16 mouse cellular contexts compared by ENCODE assay signal in the genomic region with DNA sequence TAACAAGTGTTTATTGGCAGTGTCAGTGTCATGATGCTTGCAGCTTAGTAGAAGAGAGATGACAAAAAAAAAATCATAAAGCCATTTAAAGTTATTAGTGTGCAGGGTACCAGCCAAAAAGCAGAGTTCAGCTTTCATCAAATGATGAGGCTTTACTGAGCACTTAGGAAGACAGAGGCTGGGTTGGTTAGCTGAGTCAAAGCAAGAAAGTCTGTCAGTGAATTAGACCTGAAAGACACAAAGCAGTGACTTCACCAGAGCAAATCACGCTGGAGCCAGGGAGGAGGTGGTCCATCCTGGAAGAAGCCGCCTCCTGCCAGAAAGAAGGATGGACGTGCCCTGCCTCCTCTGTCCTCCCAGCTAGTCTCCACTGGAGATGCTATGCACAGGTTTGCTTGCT. TPM values are rescaled to one million over a fixed set of nuclear protein-coding genes. Genes with fewer than 3 reads are reported as not detected.
A peak's percentile ranks its signal among the peaks of the same experiment; 100 is the strongest.
DNase-seq lines count a peak whose midpoint lies in the region; ATAC-seq and TF ChIP-seq lines count a peak whose summit lies in the region.
"Had no signal": no experiment of that assay in that cellular context is flagged by ENCODE, and none has a peak within 500 bp of the region (broad histone marks: within the 10 kb centered on the region; RNA-seq: fewer than 3 reads in every experiment).

No protein-coding gene starts in this region.

- no peaks in the 10 kb centered on the region for H3K27me3 ChIP-seq in forebrain, embryonic 11.5 days (ENCODE audit: control insufficient read depth, insufficient read depth, low read length)
- H3K27me3 ChIP-seq in hindbrain, embryonic 14.5 days (ENCODE audit: control insufficient read depth, insufficient read depth, low read length) = no peaks in the 10 kb centered on the region
- H3K27me3 ChIP-seq in midbrain, postnatal 0 days (ENCODE audit: insufficient read depth, low read length) = no peaks in the 10 kb centered on the region
- peaks cover 3% of the 10 kb centered on the region; the same call in 1 of the 2 replicates for H3K27me3 ChIP-seq in thymus, adult 2 months (ENCODE audit: control insufficient read depth, insufficient read depth, low read length)
- H3K27me3 ChIP-seq: intestine, embryonic 15.5 days had no signal

- peak overlapping the region; percentile 77; the same call in 1 of the 2 replicates for H3K4me2 ChIP-seq in forebrain, embryonic 11.5 days (ENCODE audit: low read depth, low read length, severe bottlenecking)
- peak overlapping the region; percentile 83 for H3K4me2 ChIP-seq in hindbrain, embryonic 14.5 days (replicated peaks)
- peak overlapping the region; percentile 66 for H3K4me2 ChIP-seq in midbrain, postnatal 0 days (ENCODE audit: low read depth, low read length, poor library complexity, severe bottlenecking)
- H3K4me2 ChIP-seq: intestine, embryonic 15.5 days; liver, embryonic 12.5 days had no signal

- H3K9ac ChIP-seq in forebrain, embryonic 11.5 days (ENCODE audit: low read length) = no peak overlapping the region
- H3K9ac ChIP-seq in hindbrain, embryonic 14.5 days = peak overlapping the region; percentile 99
- peak overlapping the region; percentile 19; the same call in 1 of the 2 replicates for H3K9ac ChIP-seq in midbrain, postnatal 0 days (replicated peaks; ENCODE audit: low read length, poor library complexity, severe bottlenecking)
- H3K9ac ChIP-seq: heart, embryonic 15.5 days; intestine, embryonic 15.5 days; liver, embryonic 12.5 days had no signal

- no peak overlapping the region for H3K27ac ChIP-seq in forebrain, embryonic 11.5 days (ENCODE audit: low read depth, low read length)
- H3K27ac ChIP-seq in hindbrain, embryonic 14.5 days = no peak overlapping the region
- no peak overlapping the region for H3K27ac ChIP-seq in midbrain, postnatal 0 days (ENCODE audit: low read depth, low read length)
- H3K27ac ChIP-seq in thymus, adult 2 months (ENCODE audit: control insufficient read depth, insufficient read depth, low read length) = no peak overlapping the region
- H3K27ac ChIP-seq: heart, embryonic 15.5 days; intestine, embryonic 15.5 days; liver, embryonic 12.5 days had no signal

- ATAC-seq in forebrain, embryonic 11.5 days (replicated peaks; ENCODE audit: low FRiP score) = no peak
- no peak for ATAC-seq in hindbrain, embryonic 14.5 days (ENCODE audit: low FRiP score)
- ATAC-seq in midbrain, postnatal 0 days (ENCODE audit: low FRiP score) = no peak
- no peak for ATAC-seq in inflammation-experienced regulatory T-cells, adult 6 months
- ATAC-seq: intestine, embryonic 15.5 days; liver, embryonic 12.5 days; lung, postnatal 0 days had no signal

- DNase-seq in heart, adult 11 months = peak; percentile 52
- DNase-seq in heart, postnatal 36 days = no peak
- DNase-seq in forebrain, embryonic 11.5 days (ENCODE audit: low spot score) = no peak
- no peak for DNase-seq in hindbrain, embryonic 14.5 days (ENCODE audit: low spot score)
- DNase-seq in midbrain, postnatal 0 days (ENCODE audit: low spot score) = peak; percentile 14
- DNase-seq in thymus, adult 2 months = no peak
- DNase-seq in gastrocnemius, postnatal 25 days = no peak
- DNase-seq: cerebellum, adult 11 months; spleen, adult 18-20 months; thymus, adult 18-20 months had no signal

- no peaks in the 10 kb centered on the region for H3K9me3 ChIP-seq in forebrain, embryonic 11.5 days (ENCODE audit: control insufficient read depth, low read length)
- H3K9me3 ChIP-seq in hindbrain, embryonic 14.5 days (ENCODE audit: control insufficient read depth, low read length) = no peaks in the 10 kb centered on the region
- no peaks in the 10 kb centered on the region for H3K9me3 ChIP-seq in midbrain, postnatal 0 days (ENCODE audit: low read length)
- H3K9me3 ChIP-seq: heart, embryonic 15.5 days; intestine, embryonic 15.5 days; liver, embryonic 12.5 days had no signal

- 41% methylated on average over 3 of the region's 3 CpGs for WGBS in forebrain, embryonic 11.5 days
- WGBS in hindbrain, embryonic 14.5 days = 11% methylated on average over 3 of the region's 3 CpGs
- 35% methylated on average over 3 of the region's 3 CpGs for WGBS in midbrain, postnatal 0 days
- 92% methylated on average over 3 of the region's 3 CpGs for WGBS in thymus, adult 2 months

- TF ChIP-seq POLR2A in thymus, adult 2 months (IDR thresholded peaks at IDR 0.05; ENCODE audit: control insufficient read depth, extremely low read depth, insufficient read depth, low read length, poor library complexity) = no peak

- H3K4me3 ChIP-seq in forebrain, embryonic 11.5 days (ENCODE audit: low read depth, low read length) = no peak overlapping the region
- H3K4me3 ChIP-seq in hindbrain, embryonic 14.5 days (replicated peaks; ENCODE audit: low read length) = peak overlapping the region; percentile 92
- H3K4me3 ChIP-seq in midbrain, postnatal 0 days (ENCODE audit: low read depth, low read length) = peak overlapping the region; percentile 96
- no peak overlapping the region for H3K4me3 ChIP-seq in thymus, adult 2 months (ENCODE audit: control insufficient read depth, insufficient read depth, low read length)
- H3K4me3 ChIP-seq: heart, embryonic 15.5 days; intestine, embryonic 15.5 days; liver, embryonic 12.5 days had no signal

- H3K4me1 ChIP-seq in forebrain, embryonic 11.5 days (replicated peaks; ENCODE audit: control insufficient read depth, insufficient read depth, low read length) = no peaks in the 10 kb centered on the region
- peaks cover 35% of the 10 kb centered on the region for H3K4me1 ChIP-seq in hindbrain, embryonic 14.5 days (replicated peaks; ENCODE audit: control insufficient read depth, insufficient read depth, low read length)
- peaks cover 12% of the 10 kb centered on the region; the same call in 1 of the 2 replicates for H3K4me1 ChIP-seq in midbrain, postnatal 0 days (ENCODE audit: insufficient read depth, low read length)
- peaks cover 5% of the 10 kb centered on the region; the same call in 1 of the 2 replicates for H3K4me1 ChIP-seq in thymus, adult 2 months (replicated peaks; ENCODE audit: control insufficient read depth, insufficient read depth, low read length)
- H3K4me1 ChIP-seq: intestine, embryonic 15.5 days had no signal

- intact Hi-C loops in heart, postnatal 36 days (cut with DNase I) = loop anchor here (2.0 to 5.0 kb wide), 2 partner anchors 27 to 164 kb away; a partner anchor contains a TSS

- no peaks in the 10 kb centered on the region for H3K36me3 ChIP-seq in forebrain, embryonic 11.5 days (ENCODE audit: control insufficient read depth, insufficient read depth, low read length)
- no peaks in the 10 kb centered on the region for H3K36me3 ChIP-seq in hindbrain, embryonic 14.5 days (replicated peaks; ENCODE audit: control insufficient read depth, insufficient read depth)
- no peaks in the 10 kb centered on the region for H3K36me3 ChIP-seq in midbrain, postnatal 0 days (ENCODE audit: insufficient read depth, low read length)
- no peaks in the 10 kb centered on the region for H3K36me3 ChIP-seq in thymus, adult 2 months (ENCODE audit: control insufficient read depth, insufficient read depth, low read length)
- H3K36me3 ChIP-seq: G1E; heart, embryonic 15.5 days; intestine, embryonic 15.5 days; liver, embryonic 12.5 days had no signal

- TF ChIP-seq CTCF in midbrain, postnatal 0 days (IDR thresholded peaks at IDR 0.05) = no peak
- no peak for TF ChIP-seq CTCF in thymus, adult 2 months (IDR thresholded peaks at IDR 0.05; ENCODE audit: borderline replicate concordance, control insufficient read depth, extremely low read depth, insufficient read depth, low read length, poor library complexity)

RNA-seq across cellular contexts. Expression of a gene that starts 2.0 kb away (rescaled TPM):
- total RNA-seq in heart, postnatal 36 days (2021) = not detected
- 2.8 and 4.1 TPM in 2 replicates for polyA plus RNA-seq in forebrain, embryonic 11.5 days (2014; fragmentation: Nextera tagmentation; extraction: Ambion mirVana)
- 10.3 and 12.9 TPM in 2 replicates for polyA plus RNA-seq in hindbrain, embryonic 14.5 days (2014; fragmentation: Nextera tagmentation; extraction: Ambion mirVana)
- 2.1 and 3.3 TPM in 2 replicates for total RNA-seq in midbrain, postnatal 0 days (2014; rRNA removed)
- polyA plus RNA-seq in midbrain, postnatal 0 days (2015; fragmentation: Nextera tagmentation; extraction: Ambion mirVana) = 7.4 and 11.1 TPM in 2 replicates
- 0.86 and 1.3 TPM in 2 replicates for polyA plus RNA-seq in thymus, adult 2 months (2012; rRNA removed)
- not detected for total RNA-seq in gastrocnemius, postnatal 25 days (2021)
- polyA plus RNA-seq in inflammation-experienced regulatory T-cells, adult 6 months (2017; shearing (Covaris generic)) = not detected
- total RNA-seq: G1E had no signal
- polyA plus RNA-seq: G1E had no signal

RNA-seq across cellular contexts. Expression of a gene that starts 2.8 kb away (rescaled TPM):
- 1 to 10 TPM; 2.2 to 3.3 TPM for total RNA-seq in heart, postnatal 36 days (2021)
- polyA plus RNA-seq in forebrain, embryonic 11.5 days (2014; fragmentation: Nextera tagmentation; extraction: Ambion mirVana) = 7.6 and 9.3 TPM in 2 replicates
- polyA plus RNA-seq in hindbrain, embryonic 14.5 days (2014; fragmentation: Nextera tagmentation; extraction: Ambion mirVana) = 23.0 and 26.3 TPM in 2 replicates
- 128 and 135 TPM in 2 replicates for total RNA-seq in midbrain, postnatal 0 days (2014; rRNA removed)
- polyA plus RNA-seq in midbrain, postnatal 0 days (2015; fragmentation: Nextera tagmentation; extraction: Ambion mirVana) = 16.7 and 18.6 TPM in 2 replicates
- 11.9 and 12.6 TPM in 2 replicates for polyA plus RNA-seq in thymus, adult 2 months (2012; rRNA removed)
- under 1 TPM; 0.87 to 0.96 TPM for total RNA-seq in gastrocnemius, postnatal 25 days (2021)
- under 1 TPM in 2 of 3 experiments, not detected in 1; 0.18 to 0.20 TPM for polyA plus RNA-seq in inflammation-experienced regulatory T-cells, adult 6 months (2017; shearing (Covaris generic))
- polyA plus RNA-seq: G1E had no signal

Comparison
In these comparisons a context has a peak if more than half of its experiments do, and no peak if none do; other contexts are left out.
1. DNase-seq: peak in heart, adult 11 months (single experiment) and midbrain, postnatal 0 days (single experiment); none in heart, postnatal 36 days (0 of 2), forebrain, embryonic 11.5 days (single experiment), hindbrain, embryonic 14.5 days (single experiment), thymus, adult 2 months (single experiment) and gastrocnemius, postnatal 25 days (single experiment).
2. H3K4me3 ChIP-seq: peak in hindbrain, embryonic 14.5 days (single experiment) and midbrain, postnatal 0 days (single experiment); none in forebrain, embryonic 11.5 days (single experiment) and thymus, adult 2 months (single experiment).
3. Peak in every context shown above with its lines, with median percentiles within 50 percentile points of each other: H3K4me2 ChIP-seq.